Mouse (Mus musculus): Measurements from ENCODE around the gene Gm21905. TPM values are rescaled to one million over a fixed set of nuclear protein-coding genes. Genes with fewer than 3 reads are reported as not detected.
A peak's percentile ranks its signal among the peaks of the same experiment; 100 is the strongest.

The Gm21905 gene
- polyA plus RNA-seq (2016; fragmentation: Nextera tagmentation; extraction: Ambion mirVana), result not detected in 2 replicates

- Histone ChIP-seq H3K4me3 (no peak within 1 kb of the TSS), H3K9ac (no peak within 1 kb of the TSS), H3K4me1 (no peaks in the 10 kb centered on the region), H3K36me3 (no peaks in the 10 kb centered on the region), H3K27ac (no peak within 1 kb of the TSS), H3K9me3 (replicated peaks) (no peaks in the 10 kb centered on the region), H3K4me2 (replicated peaks) (no peak within 1 kb of the TSS), H3K27me3 (no peaks in the 10 kb centered on the region)
- 82% methylated on average over 5 of the region's 5 CpGs for WGBS
- no peak for ATAC-seq (ENCODE audit: low FRiP score)
These were observed at the start of gene Gm21905 for GRCm38 (mm10) chr5:67946321-67946720. Gene Gm21905, minus strand, starts transcription at chr5:67946421.

- H3K27me3 ChIP-seq, result no peaks in the 10 kb centered on the region
- H3K36me3 ChIP-seq, result no peaks in the 10 kb centered on the region
- 0 out of 2 replicates have a peak, but pooled peaks cover 3% of the 10 kb centered on the region for H3K9me3 ChIP-seq (replicated peaks)
- no peaks in the 10 kb centered on the region for H3K4me1 ChIP-seq
- no peak for ATAC-seq (ENCODE audit: low FRiP score)
- no peak overlapping the region for H3K9ac ChIP-seq
- no peak overlapping the region for H3K27ac ChIP-seq
- no peak overlapping the region for H3K4me2 ChIP-seq (replicated peaks)
- no peak overlapping the region for H3K4me3 ChIP-seq
These were observed 44.2 kb upstream of the Gm21905 start for GRCm38 (mm10) chr5:67990426-67990825.

GRCm38 (mm10) chr5:67981946-67982526 lies 35.8 kb upstream of the Gm21905 start:
- no peak for ATAC-seq (ENCODE audit: low FRiP score)
- Histone ChIP-seq H3K27ac (no peak overlapping the region), H3K9ac (no peak overlapping the region), H3K27me3 (no peaks in the 10 kb centered on the region), H3K4me2 (replicated peaks) (no peak overlapping the region), H3K9me3 (replicated peaks) (no peaks in the 10 kb centered on the region), H3K4me1 (no peaks in the 10 kb centered on the region), H3K36me3 (no peaks in the 10 kb centered on the region), H3K4me3 (no peak overlapping the region)
- 30% methylated on average over 3 of the region's 3 CpGs for WGBS

GRCm38 (mm10) chr5:67969536-67969935 lies 23.3 kb upstream of the Gm21905 start:
- 53% methylated on average over 7 of the region's 7 CpGs for WGBS
- H3K27ac ChIP-seq, result no peak overlapping the region
- H3K9me3 ChIP-seq (replicated peaks), result no peaks in the 10 kb centered on the region
- H3K4me2 ChIP-seq (replicated peaks), result no peak overlapping the region
- peak; percentile 73 for ATAC-seq (ENCODE audit: low FRiP score)
- no peaks in the 10 kb centered on the region for H3K36me3 ChIP-seq
- H3K4me1 ChIP-seq, result no peaks in the 10 kb centered on the region
- H3K9ac ChIP-seq, result no peak overlapping the region
- H3K27me3 ChIP-seq, result no peaks in the 10 kb centered on the region
- no peak overlapping the region for H3K4me3 ChIP-seq

GRCm38 (mm10) chr5:67961708-67962629 lies 15.7 kb upstream of the Gm21905 start:
- WGBS, result 82% methylated on average over 7 of the region's 7 CpGs
- Histone ChIP-seq H3K4me1 (no peaks in the 10 kb centered on the region), H3K4me2 (replicated peaks) (no peak overlapping the region)

GRCm38 (mm10) chr5:67955486-67955885 lies 9.3 kb upstream of the Gm21905 start:
- ATAC-seq (ENCODE audit: low FRiP score), result no peak
- 60% methylated on average over 7 of the region's 7 CpGs for WGBS
- H3K4me1 ChIP-seq, result no peaks in the 10 kb centered on the region

More at GRCm38 (mm10) chr5:67961708-67962629, 15.7 kb upstream of the Gm21905 start:
- Histone ChIP-seq H3K36me3 (no peaks in the 10 kb centered on the region), H3K9me3 (replicated peaks) (no peaks in the 10 kb centered on the region), H3K27ac (no peak overlapping the region), H3K4me3 (no peak overlapping the region), H3K9ac (no peak overlapping the region), H3K27me3 (no peaks in the 10 kb centered on the region)
- ATAC-seq (ENCODE audit: low FRiP score), result no peak

GRCm38 (mm10) chr5:67954097-67954496 lies 7.9 kb upstream of the Gm21905 start:
- Histone ChIP-seq H3K4me2 (replicated peaks) (no peak overlapping the region), H3K36me3 (no peaks in the 10 kb centered on the region), H3K27ac (no peak overlapping the region), H3K27me3 (no peaks in the 10 kb centered on the region), H3K4me3 (no peak overlapping the region), H3K9ac (no peak overlapping the region), H3K4me1 (no peaks in the 10 kb centered on the region), H3K9me3 (replicated peaks) (no peaks in the 10 kb centered on the region)
- ATAC-seq (ENCODE audit: low FRiP score), result no peak
- WGBS, result 78% methylated on average over 4 of the region's 4 CpGs

More at GRCm38 (mm10) chr5:67955486-67955885, 9.3 kb upstream of the Gm21905 start:
- H3K4me3 ChIP-seq, result no peak overlapping the region
- H3K4me2 ChIP-seq (replicated peaks), result no peak overlapping the region
- H3K27me3 ChIP-seq, result no peaks in the 10 kb centered on the region
- H3K27ac ChIP-seq, result no peak overlapping the region
- H3K9ac ChIP-seq, result no peak overlapping the region
- H3K36me3 ChIP-seq, result no peaks in the 10 kb centered on the region
- H3K9me3 ChIP-seq (replicated peaks), result no peaks in the 10 kb centered on the region

- no peak overlapping the region for H3K9ac ChIP-seq
- H3K36me3 ChIP-seq, result no peaks in the 10 kb centered on the region
- WGBS, result 88% methylated on average over 5 of the region's 5 CpGs
- no peak for ATAC-seq (ENCODE audit: low FRiP score)
- H3K9me3 ChIP-seq (replicated peaks), result no peaks in the 10 kb centered on the region
- H3K4me3 ChIP-seq, result no peak overlapping the region
- H3K4me2 ChIP-seq (replicated peaks), result no peak overlapping the region
- H3K4me1 ChIP-seq, result no peaks in the 10 kb centered on the region
- H3K27me3 ChIP-seq, result no peaks in the 10 kb centered on the region
- no peak overlapping the region for H3K27ac ChIP-seq
These were observed 1.9 kb upstream of the Gm21905 start for GRCm38 (mm10) chr5:67948074-67948473.

DNA sequence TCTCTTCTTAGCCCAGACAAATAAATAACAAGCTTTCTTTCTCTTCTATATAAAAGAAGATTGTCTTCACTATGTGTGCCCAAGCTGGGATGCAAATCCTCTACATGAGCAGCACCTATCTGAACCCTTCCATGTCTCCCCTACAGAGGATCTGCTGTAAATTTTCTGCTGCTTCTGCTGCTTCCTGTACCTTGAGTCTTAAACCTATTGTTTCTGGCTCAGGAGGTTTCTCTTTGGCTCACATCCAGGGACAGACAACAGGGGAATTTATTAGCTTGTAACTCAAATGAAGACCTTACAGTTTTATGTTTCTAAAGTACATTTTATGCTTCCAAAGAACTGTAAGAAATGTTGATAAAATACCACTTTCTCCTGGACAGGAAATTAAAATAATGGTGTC lies 785 bp upstream of the Gm21905 start:
- no peak for ATAC-seq (ENCODE audit: low FRiP score)
- Histone ChIP-seq H3K4me3 (no peak overlapping the region), H3K27ac (no peak overlapping the region), H3K4me2 (replicated peaks) (no peak overlapping the region), H3K27me3 (no peaks in the 10 kb centered on the region), H3K9me3 (replicated peaks) (no peaks in the 10 kb centered on the region), H3K36me3 (no peaks in the 10 kb centered on the region), H3K4me1 (no peaks in the 10 kb centered on the region), H3K9ac (no peak overlapping the region)

DNA sequence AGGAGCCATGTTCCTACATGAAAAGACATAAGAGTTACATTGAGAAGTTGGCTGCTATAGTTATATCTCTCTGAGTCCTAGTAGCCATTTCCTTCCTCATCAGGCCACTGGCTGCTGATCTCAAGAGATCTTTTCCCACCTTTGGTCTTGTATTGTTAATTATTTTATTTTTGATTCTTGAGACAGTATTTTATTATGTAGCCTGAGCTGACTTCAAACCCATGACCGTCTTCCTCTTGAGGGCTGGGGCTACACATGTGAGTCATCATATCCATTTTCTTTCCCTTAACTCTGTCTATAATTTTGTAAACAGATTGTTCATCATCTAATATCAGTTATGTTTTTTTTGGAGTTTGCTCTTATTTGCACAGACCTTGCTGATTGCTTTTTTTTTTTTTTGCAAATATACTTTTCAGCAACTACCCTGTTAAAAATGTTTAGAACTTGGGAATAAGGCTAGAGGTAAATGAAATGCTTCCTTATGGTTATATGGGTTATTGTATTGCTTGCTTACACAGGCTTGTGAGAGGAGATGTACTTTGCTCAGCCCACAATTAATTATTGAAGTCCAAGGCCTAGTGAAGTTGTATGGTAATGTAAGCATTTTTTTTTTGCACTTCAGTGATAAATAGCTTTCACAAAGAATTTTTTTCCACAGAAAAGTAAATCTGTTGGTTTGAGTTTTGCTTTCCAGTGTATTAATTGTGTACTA lies 2.0 kb downstream of the Gm21905 start:
- Histone ChIP-seq H3K4me2 (replicated peaks) (no peak overlapping the region), H3K4me3 (no peak overlapping the region), H3K36me3 (no peaks in the 10 kb centered on the region), H3K9me3 (replicated peaks) (no peaks in the 10 kb centered on the region), H3K9ac (no peak overlapping the region), H3K4me1 (no peaks in the 10 kb centered on the region), H3K27ac (no peak overlapping the region), H3K27me3 (no peaks in the 10 kb centered on the region)
- 97% methylated on average over 1 of the region's 1 CpGs for WGBS
- ATAC-seq (ENCODE audit: low FRiP score), result no peak

DNA sequence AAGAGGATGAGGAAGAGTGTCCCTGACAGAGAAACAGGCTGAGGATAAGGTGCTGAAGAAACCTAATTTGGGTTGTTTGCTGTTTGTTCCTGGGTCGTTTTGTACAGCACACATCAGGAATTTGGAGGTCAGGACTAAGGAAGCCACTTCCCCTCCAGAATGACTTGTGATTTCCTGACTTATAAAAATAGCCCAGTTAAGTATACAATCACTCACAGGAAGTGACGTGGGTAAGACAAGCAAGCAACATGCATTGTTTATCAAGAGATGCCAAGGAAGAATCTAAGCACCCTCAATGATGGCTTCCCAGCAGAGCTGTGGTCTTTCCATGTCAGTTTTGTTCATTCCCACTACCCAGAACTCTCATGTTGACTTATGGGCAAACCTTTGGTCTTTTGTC lies 3.0 kb downstream of the Gm21905 start:
- 57% methylated on average over 2 of the region's 2 CpGs for WGBS
- Histone ChIP-seq H3K36me3 (no peaks in the 10 kb centered on the region), H3K4me2 (replicated peaks) (no peak overlapping the region), H3K9me3 (replicated peaks) (no peaks in the 10 kb centered on the region), H3K9ac (no peak overlapping the region), H3K27me3 (no peaks in the 10 kb centered on the region), H3K27ac (no peak overlapping the region), H3K4me1 (no peaks in the 10 kb centered on the region), H3K4me3 (no peak overlapping the region)
- no peak for ATAC-seq (ENCODE audit: low FRiP score)

DNA sequence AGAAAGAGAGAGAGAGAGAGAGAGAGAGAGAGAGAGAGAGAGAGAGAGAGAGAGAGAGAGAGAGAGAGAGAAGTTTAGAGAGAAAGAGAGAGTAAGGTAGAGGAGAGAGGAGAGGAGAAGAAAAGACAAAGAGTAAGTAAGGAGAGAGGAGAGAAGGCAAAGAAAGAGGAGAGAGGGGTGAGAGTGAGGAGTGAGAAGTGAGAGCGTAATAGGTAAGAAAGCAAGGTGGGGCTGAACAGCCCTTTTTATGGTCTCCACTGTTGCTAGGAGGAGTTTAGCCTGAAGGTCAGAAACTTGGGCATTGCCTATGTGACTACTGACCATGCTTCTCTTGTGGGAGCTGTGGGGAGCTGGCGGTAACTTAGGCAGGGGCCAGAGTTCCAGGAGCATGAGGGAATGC lies 4.9 kb downstream of the Gm21905 start, which contains the start of gene Gm5108:
Gm5108 (plus strand) TSS at position 301 of the 400 bp plus-strand sequence.
- no peaks in the 10 kb centered on the region for H3K9me3 ChIP-seq (replicated peaks)
- no peak within 1 kb of the TSS for H3K9ac ChIP-seq
- H3K27ac ChIP-seq, result no peak within 1 kb of the TSS
- no peaks in the 10 kb centered on the region for H3K36me3 ChIP-seq
- no peak within 1 kb of the TSS for H3K4me3 ChIP-seq
- no peaks in the 10 kb centered on the region for H3K27me3 ChIP-seq
- ATAC-seq (ENCODE audit: low FRiP score), result no peak
- 88% methylated on average over 2 of the region's 2 CpGs for WGBS
- no peaks in the 10 kb centered on the region for H3K4me1 ChIP-seq
- H3K4me2 ChIP-seq (replicated peaks), result no peak within 1 kb of the TSS
